Mouse (Mus musculus) small intestine, adult 2 months (tissue): ENCODE measurements around the gene Slc22a16.

ENCODE experiments used
- CTCF ChIP-seq: fragments of 200-500 bp; IDR thresholded peaks from 2 replicates; pipeline ENCODE4 v1.5.1; 2012; ENCODE audit warnings: low read depth, mild to moderate bottlenecking, control low read depth, inconsistent platforms, low read length, moderate library complexity, mixed read lengths; ENCODE audit not compliant: insufficient replicate concordance, insufficient read length; ENCODE audit errors: extremely low read depth
- POLR2A ChIP-seq: fragments of 200-500 bp; IDR thresholded peaks from 2 replicates; pipeline ENCODE4 v1.6.1; 2012; ENCODE audit warnings: low read depth, mild to moderate bottlenecking, control low read depth, inconsistent platforms, low read length, moderate library complexity

DNA sequence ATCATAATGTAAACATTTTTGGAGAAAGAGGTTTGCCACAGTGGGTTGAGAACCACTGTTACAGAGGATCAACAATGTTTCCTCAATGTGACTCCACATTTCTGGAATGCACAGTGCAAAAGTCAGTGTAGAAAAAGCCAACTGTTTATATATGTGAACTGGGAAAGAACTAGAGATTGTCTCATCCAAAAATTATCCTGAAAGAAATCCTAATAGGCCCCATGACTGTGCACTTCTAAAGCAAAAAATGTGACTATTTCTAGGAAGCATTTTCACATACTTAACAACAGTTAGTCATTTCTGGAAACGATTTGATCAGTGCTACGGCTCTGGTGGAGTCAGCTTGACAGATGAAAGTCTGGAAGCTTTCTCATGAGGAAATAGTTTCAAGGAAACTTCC, 18.3 kb upstream of the Slc22a16 start:
- no peak for TF ChIP-seq CTCF
- TF ChIP-seq POLR2A, result no peak
